Mouse (Mus musculus) hindlimb bud, embryonic 11.5 days (tissue): ENCODE data around the gene Slc22a14.

Experiments
- DNase-seq: peaks from one replicate; pipeline ENCODE4 v3.0.0-alpha.2; 2012; ENCODE audit warnings: low read depth, low spot score; ENCODE audit errors: extremely low spot score

Slc22a14 gene

DNA sequence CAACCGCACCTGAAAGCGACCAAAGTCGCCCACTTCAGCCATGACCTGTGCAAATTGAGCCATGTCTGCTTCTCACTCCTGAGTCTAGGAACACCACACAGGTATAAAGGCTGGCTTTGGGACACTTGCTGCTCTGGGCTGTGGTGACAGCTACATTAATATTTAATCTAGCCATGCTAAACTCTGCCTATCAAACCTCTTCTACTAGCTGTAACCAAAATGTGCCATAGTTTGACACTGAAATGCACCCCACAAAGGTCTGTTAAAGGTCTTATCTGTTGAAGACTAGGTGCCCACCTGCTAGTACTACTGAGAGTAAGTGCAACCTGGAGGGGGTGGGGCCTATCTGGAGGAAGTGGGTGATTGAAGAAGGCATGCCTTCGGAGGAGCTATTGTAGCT is 156.4 kb downstream of the Slc22a14 start, which contains the start of gene Slc22a13:
TSS of gene Slc22a13 (minus strand) at position 101 of the 400 bp plus-strand sequence.
- no peak for DNase-seq

DNA sequence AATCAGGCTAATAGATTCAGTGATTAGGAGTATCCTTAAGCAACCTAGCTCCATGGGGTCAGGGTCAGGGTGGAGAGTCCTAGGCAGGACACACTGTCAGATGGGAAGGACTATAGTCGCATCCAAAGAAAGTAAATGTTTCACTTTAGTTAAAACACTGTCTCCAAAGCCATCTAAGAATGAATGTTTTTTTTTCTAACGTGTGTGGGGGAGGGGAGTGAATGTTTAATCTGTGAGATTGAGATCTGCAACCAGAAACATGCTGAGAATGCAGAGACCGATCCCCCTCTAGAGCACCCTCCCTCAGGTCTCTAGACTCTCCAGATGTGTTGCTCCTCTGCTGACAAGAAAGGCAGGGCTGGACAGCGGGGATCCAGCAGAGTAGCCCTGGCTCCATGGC is 158.2 kb downstream of the Slc22a14 start:
- DNase-seq: no peak

DNA sequence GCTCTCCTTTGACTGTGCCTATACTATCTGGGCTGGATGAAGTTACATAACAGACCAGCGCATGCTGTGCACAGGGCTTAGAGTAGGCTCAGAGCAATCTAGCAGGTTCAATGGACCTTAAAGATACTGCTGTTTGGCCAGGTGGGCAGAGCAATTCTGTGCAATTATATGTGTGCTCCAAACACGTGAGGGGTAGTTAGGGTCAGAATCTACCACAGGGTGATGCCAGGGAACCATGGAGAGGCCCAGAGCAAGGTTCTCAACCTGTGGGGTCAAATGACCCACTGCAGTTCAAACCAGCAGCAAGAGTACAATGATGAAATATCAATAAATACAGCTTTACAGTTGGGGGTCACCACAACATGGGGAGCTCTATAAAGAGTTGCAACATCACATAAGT is 158.7 kb downstream of the Slc22a14 start:
- DNase-seq: no peak

DNA sequence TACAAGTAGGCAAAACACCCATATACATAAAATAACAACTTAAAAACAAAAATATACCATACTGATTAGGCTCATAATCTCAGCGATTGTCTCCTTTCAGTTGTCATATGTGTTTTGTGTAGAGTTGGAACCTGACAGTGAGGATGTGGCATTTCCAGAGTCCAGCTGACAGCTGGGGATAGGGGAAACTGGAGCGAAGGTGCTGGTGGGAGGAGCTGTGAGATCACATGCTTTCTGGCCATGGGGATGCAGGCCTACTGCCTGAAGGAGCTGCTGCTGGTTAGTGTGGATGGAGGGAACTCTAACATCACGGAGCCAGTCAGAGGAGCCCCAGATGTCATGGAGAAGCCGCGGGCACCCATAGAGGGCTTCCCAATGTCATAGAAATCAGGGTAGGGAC is 159.6 kb downstream of the Slc22a14 start:
- no peak for DNase-seq

DNA sequence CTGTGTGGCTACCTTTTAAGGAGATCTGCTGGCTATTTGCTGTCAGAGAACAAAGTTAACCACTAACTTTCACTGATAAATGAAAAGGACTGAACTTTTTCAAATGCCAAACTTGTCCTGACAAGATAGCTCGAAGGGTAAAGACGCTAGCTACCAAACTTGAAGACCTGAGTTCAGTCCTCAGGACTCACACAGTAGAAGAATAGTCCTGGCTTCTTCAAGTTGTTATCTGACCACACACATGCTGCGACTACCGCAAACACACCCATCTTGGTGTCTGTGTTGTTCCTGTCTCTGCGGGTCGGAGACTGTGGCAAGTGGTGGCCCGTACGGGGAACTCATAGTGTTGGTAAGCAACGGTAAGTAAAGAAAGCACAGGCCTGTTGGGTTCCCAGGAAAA is 161.7 kb downstream of the Slc22a14 start:
- no peak for DNase-seq

DNA sequence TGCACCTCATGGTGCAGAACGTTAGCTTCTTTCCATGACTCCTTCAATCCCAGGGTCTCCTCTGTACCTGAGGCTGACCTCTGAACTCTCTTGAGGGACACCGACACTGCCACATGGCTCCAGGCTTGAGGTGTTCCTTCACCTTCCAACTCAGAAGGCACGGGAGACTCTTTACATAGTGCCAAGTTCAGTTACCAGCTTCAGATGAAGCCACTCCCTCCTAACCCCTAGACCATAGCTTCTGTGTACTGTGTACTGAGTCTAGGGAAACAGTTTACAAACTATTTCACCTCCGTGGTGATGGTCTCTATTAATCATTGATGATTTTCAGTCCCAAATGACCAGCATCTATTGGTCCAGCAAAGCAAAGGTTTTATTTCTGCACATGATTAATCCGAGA is 163.7 kb downstream of the Slc22a14 start:
- DNase-seq: no peak

DNA sequence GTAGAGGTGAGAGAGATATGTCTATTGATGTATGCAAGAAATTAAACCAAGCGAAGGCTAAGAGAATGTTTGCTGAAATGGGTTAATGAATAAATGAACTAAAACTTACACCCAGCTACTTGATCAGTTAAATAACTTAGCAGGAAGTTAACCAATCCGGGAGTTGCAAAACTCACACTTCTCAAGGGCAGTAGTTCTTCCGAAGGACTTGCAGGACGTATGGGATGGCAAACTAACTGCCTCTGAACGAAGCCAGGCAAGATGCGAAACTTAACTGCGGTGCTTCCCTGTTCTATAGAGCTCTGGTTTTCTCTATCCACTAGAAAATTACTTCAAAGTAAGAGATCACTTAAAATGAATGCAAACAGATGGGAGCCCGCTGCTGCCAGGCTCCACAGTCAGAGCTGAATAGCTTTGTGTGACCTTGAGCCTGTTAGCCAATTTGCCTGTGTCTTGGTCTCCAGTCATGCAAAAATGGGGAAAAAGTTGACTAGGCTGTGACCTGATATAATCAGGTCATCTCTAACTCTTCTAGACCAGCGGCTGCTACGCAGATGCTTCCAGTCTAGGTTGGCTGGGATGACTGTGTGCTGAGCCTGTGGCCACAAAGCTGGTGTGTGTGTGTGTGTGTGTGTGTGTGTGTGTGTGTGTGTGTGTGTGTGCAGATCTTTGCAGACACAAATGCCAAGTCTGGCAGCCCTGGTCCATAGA is 166.0 kb downstream of the Slc22a14 start:
- DNase-seq: no peak

DNA sequence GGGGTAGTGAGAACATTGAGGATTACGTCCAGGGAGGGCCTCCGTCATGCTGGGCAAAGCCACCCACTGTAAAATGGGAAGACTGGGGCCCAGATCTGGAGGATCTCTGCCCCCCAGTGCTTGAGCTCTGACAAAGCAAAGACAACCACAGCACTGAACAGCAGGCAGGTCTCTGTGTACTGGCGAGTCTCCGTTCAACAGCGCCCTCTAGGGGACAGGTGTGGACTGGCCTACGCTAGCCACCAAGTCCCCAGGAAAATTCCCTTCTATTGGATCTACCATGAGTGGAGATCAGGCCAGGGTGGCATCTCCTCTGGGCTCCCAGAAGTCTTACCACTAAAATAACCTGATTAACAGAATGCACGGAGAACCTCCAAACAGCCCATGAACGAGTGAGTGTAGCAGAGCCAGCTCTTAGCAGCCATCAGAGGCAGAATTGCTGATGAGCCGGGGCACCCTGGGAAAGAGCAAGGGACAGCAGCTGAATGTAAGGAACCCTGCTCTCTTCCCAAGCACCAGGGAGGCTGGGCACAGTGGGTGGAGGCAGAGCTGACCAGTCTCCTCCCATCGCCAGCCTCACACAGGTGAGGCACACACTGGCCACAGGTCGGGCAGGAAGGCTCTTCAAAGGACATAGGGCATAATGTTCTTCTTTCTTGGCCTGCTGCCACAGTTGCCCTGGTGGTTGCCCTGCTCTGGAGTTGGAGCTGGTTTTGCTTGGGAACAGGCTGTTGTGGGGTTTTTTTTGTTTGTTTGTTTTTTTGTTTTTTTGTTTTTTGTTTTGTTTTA is 173.0 kb downstream of the Slc22a14 start:
- peak; percentile 2 for DNase-seq

DNA sequence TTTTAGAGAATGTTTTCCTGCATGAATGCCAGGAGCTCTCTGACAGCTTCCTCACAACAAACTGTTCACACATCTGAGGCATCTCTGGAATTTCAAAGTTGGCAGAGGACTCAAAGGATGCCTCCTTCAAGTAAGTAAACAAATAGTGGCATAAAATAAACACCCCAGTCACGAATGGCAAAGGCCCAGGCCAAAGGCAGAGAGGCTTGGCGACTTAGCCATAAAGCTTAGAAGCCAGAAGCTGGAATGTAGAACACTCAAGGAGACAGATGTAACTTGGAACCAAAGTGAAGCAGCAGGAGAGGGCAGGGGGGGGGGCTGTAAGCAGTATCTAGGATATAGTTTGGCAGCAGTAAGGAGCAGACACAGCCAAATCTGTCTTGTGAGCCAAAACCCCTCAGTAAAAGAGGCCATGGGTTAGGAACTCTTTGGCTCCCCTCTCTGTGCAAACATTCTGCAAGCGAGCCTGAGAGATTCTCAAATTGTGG is 184.1 kb downstream of the Slc22a14 start:
- no peak for DNase-seq

DNA sequence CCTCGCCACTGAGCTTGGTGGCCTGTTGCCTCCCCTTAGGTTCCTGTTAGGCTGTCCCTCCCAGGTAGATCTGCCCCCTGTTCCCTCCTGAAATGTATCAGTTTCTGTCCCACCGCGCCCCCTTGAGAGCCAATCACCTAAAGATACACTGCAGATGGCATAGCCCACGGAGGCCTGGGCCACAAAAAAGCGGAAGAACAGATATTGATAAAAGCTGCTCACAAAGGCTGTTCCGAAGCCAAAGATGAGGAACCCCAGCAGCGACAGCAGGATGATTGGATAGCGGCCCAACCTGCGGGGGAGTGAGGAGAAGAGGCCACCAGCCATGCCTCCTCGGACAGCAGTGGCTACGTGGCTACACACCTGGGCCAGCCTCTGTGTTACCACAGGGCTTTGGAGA is 186.1 kb downstream of the Slc22a14 start:
- DNase-seq: no peak

DNA sequence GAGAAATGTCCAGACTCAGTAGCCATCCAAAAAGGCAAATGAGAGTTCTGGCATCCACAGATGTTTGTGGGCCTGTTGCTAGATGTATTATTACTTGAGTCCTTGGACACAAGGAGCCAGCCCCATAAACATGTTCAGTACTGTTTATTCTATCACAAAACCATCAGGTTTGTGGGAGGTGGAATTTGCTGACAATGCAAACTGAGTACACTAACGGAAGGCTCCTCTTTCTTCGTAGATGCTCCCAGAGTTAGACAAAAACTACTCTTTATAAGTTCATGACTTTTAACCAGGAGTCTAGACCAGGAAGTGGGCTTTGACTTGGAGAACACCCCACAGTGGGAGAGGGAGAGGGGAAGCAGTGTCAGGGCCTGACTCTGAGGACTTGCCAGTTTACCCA is 197.7 kb downstream of the Slc22a14 start:
- no peak for DNase-seq

DNA sequence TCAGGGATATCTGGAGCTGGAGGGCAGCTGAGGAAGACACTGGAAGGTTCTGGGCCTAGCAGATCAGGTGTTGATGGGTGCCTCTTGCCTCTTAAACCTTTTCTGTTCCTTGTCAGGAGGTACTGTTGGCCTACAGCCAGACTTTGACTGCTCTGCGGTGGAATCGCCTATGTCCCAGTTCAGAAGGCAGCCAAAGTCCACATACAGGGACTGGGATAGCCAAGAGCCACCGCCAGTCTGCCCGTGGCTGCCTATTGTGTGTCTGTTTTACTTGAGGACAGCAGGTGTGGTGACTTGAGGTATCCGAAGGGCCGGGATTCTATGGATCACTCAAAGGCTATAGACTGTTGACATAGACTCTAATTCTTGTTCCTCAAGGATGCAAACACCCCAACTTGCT is 199.8 kb downstream of the Slc22a14 start:
- no peak for DNase-seq

DNA sequence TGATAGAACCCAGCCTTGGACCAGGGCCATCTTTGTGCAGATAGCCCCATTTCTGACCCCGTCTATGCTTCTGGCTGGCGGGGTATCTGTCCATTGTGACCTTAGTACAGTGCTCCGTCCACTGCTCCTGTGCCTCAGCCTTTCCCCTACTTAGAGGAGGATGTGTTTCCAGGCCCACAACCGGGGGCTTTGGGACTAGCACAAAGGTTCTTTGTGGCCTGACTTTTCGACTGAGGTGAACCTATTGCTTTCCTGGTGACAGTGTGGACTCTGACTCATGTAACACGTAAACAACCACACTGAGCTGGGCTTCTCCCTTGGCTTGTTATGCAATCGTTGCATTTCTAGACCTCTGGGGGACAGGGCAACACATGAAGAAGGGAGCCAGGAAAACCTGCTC is 200.6 kb downstream of the Slc22a14 start:
- DNase-seq: no peak

DNA sequence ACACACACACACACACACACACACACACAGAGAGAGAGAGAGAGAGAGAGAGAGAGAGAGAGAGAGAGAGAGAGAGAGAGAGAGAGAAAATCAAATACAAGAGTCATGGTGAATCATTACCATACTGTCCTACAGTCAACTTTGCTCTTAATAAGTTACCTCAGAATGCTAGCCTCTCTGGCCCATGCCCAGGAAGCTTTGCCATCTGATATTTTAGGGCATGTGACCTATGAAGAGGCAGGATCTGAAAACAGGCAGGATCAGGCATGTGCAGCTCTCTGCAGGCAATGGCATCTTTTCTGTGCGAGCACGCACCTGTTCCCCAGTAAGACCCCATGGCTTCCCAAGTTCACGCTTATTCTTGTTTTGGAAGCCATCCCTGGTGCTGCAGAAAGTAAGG is 204.7 kb downstream of the Slc22a14 start:
- DNase-seq: no peak

DNA sequence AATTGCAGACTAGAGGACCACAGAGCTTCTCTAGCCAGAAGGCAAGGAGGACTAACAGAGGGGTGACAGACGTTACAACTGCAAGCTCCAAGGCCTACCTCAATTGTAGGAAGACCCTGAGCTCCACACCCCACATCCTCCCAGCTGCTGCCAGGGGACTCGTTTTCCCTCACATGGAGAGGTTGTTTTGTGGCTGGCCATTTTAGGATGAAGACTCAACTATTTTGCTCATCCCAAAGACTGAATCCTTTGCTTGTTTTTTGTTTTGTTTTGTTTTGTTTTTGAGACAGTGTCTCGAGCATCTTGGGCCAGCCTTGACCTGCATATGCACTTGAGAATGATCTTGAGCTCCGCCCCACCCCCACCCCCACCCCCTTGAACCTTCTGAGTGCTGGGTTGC is 206.5 kb downstream of the Slc22a14 start, which contains the start of gene Gm47289:
TSS of gene Gm47289 (plus strand) at position 301 of the 400 bp plus-strand sequence.
- no peak for DNase-seq

DNA sequence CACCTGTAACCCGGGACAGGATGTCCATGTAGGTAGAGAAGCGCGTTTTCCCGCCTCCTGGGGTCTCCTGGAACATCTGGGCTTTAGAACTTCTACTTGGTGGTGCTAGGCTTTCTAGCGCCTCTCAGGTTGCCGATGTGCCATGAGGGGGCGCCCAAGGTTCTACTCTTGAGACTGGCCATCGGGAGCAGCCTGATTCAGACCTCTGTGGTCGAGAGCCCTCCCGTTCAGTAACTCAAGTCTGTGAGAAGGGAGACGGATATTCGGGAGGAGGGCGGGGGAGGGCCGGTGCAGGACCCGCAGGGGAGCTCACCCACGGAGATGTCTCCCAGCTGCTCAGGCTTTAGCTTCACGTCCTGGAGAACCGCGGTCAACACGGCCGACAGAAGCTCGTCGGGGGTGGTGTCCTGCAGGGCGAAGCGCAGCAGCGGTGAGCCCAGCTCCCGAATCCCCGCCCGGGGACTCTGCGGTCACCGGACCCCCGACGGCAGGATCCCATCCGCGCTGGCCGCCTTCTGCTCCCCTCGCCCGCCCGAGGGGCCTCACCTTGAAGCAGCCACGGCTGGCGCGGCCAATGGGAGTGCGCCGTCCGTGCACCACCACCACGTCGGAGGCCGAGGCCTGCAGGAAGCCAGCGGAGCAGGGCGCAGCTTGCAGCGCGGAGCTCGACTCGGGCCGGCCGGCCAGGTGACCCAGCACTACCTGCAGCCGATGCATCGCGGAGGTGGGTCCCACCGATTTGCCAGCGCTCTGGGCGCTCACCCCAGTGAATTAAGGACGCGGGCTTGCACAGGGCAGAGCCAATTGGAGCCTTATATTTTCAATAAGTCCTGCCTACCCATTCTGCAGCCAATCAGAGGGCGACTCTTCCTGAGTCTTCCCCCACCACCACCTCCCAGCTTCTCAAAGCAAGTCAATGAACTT is 208.8 kb downstream of the Slc22a14 start, which contains the start of gene Acaa1b:
TSS of gene Acaa1b (minus strand) at position 816 of the 924 bp plus-strand sequence.
- peak; percentile 39 for DNase-seq

DNA sequence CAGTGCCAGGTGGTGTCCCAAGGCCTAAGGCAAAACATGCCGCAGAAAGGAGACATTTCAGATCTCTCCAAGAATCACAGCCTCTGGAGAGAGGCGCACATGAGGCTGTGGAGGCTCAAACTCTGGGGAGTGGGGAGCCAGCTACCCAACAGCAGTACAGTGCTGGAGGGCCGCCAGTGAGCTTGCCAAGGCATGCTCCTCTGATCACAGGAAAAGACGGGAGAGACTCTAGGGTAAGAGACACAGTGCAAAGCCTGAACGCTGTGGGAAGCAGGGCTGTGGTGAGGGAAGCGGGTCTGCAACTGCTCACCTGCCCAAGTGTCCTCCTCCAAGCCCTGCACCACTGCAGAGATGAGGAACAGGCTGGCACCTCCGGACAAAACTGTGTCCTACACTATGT is 209.5 kb downstream of the Slc22a14 start:
- no peak for DNase-seq

DNA sequence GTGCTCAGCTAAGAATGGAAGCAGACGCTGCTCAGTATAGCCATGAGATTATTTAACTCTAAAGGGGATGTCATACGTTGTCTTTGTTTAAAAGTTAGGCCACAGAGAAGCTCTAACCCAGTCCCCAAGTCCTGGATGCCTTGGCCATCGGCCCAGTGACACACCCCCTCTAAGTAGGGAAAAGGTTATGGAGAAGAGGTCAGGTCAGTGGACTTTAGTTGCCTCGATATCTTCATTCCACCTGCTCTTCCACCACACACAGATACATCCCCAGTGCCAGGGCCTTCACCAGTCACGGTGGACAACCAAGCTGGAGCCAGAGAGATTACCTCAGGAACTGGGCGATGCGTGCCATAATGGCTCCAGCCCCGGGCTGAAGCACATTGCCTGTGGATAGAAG is 209.9 kb downstream of the Slc22a14 start:
- DNase-seq: no peak

DNA sequence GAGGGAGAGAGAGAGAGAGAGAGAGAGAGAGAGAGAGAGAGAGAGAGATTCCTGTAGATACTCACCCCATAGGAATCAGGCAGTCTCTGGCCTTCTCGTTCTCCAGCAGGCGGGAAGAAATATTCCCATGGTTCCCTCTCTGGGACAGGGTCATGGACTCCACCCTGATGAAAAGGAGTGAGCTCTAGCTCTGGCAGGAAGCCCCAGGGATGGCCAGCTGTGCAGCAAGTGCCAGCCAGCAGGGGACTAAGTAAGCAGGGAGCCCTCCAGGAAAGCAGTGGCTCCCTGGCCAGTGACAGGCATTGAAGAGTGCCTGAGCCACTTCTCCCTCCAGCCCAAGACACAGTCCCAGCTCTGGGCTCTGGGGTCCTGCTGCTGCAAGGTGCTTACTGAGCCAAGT is 213.6 kb downstream of the Slc22a14 start:
- no peak for DNase-seq

DNA sequence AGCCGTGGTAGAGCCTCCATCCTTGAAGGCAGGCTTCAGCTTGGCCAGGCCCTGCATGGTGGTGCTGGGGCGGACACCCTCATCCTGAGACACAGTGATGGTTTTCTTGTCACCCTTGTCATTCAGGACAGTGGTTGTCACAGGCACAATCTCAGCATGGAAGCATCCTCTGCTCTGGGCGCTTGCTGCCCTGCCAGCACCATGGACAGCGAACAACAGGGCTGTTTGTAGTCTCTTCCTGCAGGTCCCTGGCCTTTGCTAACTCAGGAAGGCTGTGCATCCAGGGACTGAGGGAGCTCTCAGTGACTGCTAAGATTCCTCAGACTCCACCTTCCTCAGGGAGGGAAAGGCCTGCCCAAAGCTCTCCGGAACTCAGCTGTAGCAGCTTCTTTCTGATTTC is 215.8 kb downstream of the Slc22a14 start:
- DNase-seq: peak; percentile 28
